Mouse (Mus musculus): ENCODE measurements around the gene Dmrt1. TPM values are rescaled to one million over a fixed set of nuclear protein-coding genes. Genes with fewer than 3 reads are reported as not detected.

The Dmrt1 gene
- total and polyA plus RNA-seq, 3 experiments, result 0.30 to 0.50 TPM; not detected in 1

DNA sequence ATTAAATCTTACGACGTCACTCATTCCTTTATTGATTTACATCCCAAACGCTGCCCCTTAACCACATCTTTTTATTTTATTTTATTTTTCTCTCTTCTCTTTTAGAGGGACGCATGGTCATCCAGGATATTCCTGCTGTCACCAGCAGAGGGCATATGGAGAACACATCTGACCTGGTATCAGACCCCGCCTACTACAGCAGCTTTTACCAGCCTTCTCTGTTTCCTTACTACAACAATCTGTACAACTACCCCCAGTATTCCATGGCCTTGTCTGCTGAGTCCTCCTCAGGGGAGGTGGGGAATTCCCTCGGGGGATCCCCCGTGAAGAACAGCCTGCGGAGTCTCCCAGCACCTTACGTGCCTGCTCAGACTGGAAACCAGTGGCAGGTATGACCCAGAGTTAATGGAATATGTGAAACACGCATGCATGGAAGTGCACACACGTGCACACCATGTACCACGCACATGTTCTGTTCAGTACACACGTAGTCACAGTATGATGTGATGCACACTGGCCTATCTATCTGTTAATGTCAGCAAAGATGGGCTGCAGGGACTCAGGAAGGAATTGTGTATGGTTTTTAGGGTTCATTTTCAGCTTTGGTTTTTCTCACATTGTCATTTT is 40.4 kb downstream of the Dmrt1 start (continued):
- TF ChIP-seq POLR2AphosphoS2 (IDR thresholded peaks at IDR 0.05; ENCODE audit: low read depth, low read length), result no peak
- no peak for TF ChIP-seq MAX (IDR thresholded peaks at IDR 0.05; ENCODE audit: low read length)
- no peak for TF ChIP-seq TCF12 (IDR thresholded peaks at IDR 0.05; ENCODE audit: low read depth, low read length)
- TF ChIP-seq RCOR1 (conservative IDR thresholded peaks at IDR 0.05; ENCODE audit: low read depth, low read length), result no peak
- no peak for TF ChIP-seq POLR2A (IDR thresholded peaks at IDR 0.05; ENCODE audit: low read depth, low read length)
- no peak for TF ChIP-seq MEF2A (IDR thresholded peaks at IDR 0.05; ENCODE audit: borderline replicate concordance, low read depth, low read length)
- no peak for TF ChIP-seq PAX5 (IDR thresholded peaks at IDR 0.05; ENCODE audit: low read length)
- TF ChIP-seq IRF4 (IDR thresholded peaks at IDR 0.05; ENCODE audit: low read depth, low read length), result peak; percentile 12; the same call in 1 of the 2 replicates
- TF ChIP-seq USF1 (IDR thresholded peaks at IDR 0.05; ENCODE audit: low read depth, low read length), result no peak
- TF ChIP-seq CHD1 (IDR thresholded peaks at IDR 0.05; ENCODE audit: low read depth, low read length), result no peak

DNA sequence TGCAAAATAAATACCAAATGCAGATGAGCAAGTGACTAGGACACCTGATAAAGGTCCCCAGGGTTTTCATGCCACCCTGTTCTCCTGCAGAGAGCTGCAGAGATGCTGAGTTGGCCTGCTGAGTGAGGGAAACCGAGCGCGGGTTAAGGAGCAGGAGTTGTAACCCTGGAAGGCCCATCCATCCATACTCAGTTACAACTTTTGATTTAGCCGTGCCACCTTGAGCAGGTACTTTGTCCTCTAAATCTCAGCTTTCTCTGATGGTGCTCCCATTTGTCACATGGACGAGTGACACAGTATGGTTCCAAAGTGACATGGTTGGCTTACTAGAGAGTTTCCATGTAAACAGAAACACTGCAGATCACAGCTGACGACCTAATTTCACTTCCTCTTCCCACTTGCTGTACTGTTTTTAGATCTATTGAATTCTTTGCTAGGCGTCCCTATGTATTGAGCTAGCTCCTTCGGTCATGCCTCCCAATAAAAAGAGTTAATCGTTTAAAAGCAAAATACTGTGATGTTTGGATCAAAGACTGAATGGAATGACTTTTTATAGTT is 41.7 kb downstream of the Dmrt1 start:
- Histone ChIP-seq H3K4me1 (ENCODE audit: control insufficient read depth in 1 of 2, insufficient read depth in 2 of 2) (peaks cover 9 to 67% of the 10 kb centered on the region in 2 experiments; a peak in 3 of 4 replicates), H3K27me3 (replicated peaks) (no peaks in the 10 kb centered on the region), H3K27ac (ENCODE audit: insufficient read depth, low read depth) (no peak overlapping the region), H3K79me2 (replicated peaks; ENCODE audit: control insufficient read depth, extremely low read depth, insufficient read depth, poor library complexity, severe bottlenecking) (no peaks in the 10 kb centered on the region), H3K9me3 (replicated peaks; ENCODE audit: low read length) (peaks cover 8% of the 10 kb centered on the region), H3K9ac (ENCODE audit: insufficient read depth, low read depth) (no peak overlapping the region), H3K36me3 (replicated peaks in 1 of 2; ENCODE audit: control insufficient read depth in 1 of 2, insufficient read depth in 1 of 2, low read length in 1 of 2) (no peaks in the 10 kb centered on the region), H3K4me3 (replicated peaks in 1 of 3; ENCODE audit: low read depth in 2 of 3, low read length in 2 of 3, poor library complexity in 1 of 3) (no peak overlapping the region), H3K4me2 (ENCODE audit: insufficient read depth, low read depth, poor library complexity, severe bottlenecking) (peak overlapping the region; percentile 29; the same call in 1 of the 2 replicates)
- peak; percentile 71 for DNase-seq (ENCODE audit: extremely low read depth)
- in situ Hi-C loops (cut with MboI; ENCODE audit: low pct_ligation_motif_present, low pct_unique_long_range_greater_than_20kb, low sequenced_read_pairs) (loop anchor here (5.0 kb wide), 1 partner anchor 90 kb away; no protein-coding TSS in a partner anchor), dilution Hi-C loops (cut with MboI; ENCODE audit: extremely low pct_ligation_motif_present, extremely low pct_unique_long_range_greater_than_20kb, low sequenced_read_pairs) (no loop called here)
- TF ChIP-seq RCOR1 (conservative IDR thresholded peaks at IDR 0.05; ENCODE audit: low read depth, low read length) (0 out of 2 replicates have a peak, but pooled peaks have one; percentile 40), ZKSCAN1 (IDR thresholded peaks at IDR 0.05; ENCODE audit: borderline replicate concordance, low read depth, low read length) (no peak), ETS1 (conservative IDR thresholded peaks at IDR 0.05; ENCODE audit: low read depth, low read length) (peak; percentile 94), PAX5 (IDR thresholded peaks at IDR 0.05; ENCODE audit: low read length) (no peak), ZC3H11A (IDR thresholded peaks at IDR 0.05; ENCODE audit: low read depth, low read length) (no peak), MAX (IDR thresholded peaks at IDR 0.05; ENCODE audit: low read length) (peak; percentile 62), SMC3 (IDR thresholded peaks at IDR 0.05; ENCODE audit: low read depth, low read length) (no peak), CTCF (conservative IDR thresholded peaks at IDR 0.05 in 1 of 2, IDR thresholded peaks at IDR 0.05 in 1 of 2; ENCODE audit: low read depth in 2 of 2, low read length in 2 of 2) (no peak), RAD21 (IDR thresholded peaks at IDR 0.05; ENCODE audit: low read depth, low read length) (no peak), TBP (conservative IDR thresholded peaks at IDR 0.05; ENCODE audit: low read depth, low read length) (no peak), ELF1 (IDR thresholded peaks at IDR 0.05; ENCODE audit: low read depth, low read length) (peak; percentile 27; the same call in 1 of the 2 replicates), GABPA (IDR thresholded peaks at IDR 0.05; ENCODE audit: insufficient replicate concordance, low read depth, low read length) (no peak), IRF4 (IDR thresholded peaks at IDR 0.05; ENCODE audit: low read depth, low read length) (peak; percentile 93), MEF2A (IDR thresholded peaks at IDR 0.05; ENCODE audit: borderline replicate concordance, low read depth, low read length) (peak; percentile 84; the same call in 1 of the 2 replicates), CHD1 (IDR thresholded peaks at IDR 0.05; ENCODE audit: low read depth, low read length) (no peak), BHLHE40 (IDR thresholded peaks at IDR 0.05; ENCODE audit: low read depth, low read length) (peak; percentile 78), POLR2AphosphoS2 (IDR thresholded peaks at IDR 0.05; ENCODE audit: low read depth, low read length) (no peak), MXI1 (IDR thresholded peaks at IDR 0.05; ENCODE audit: low read depth, low read length) (peak; percentile 64; the same call in 1 of the 2 replicates), MAZ (IDR thresholded peaks at IDR 0.05; ENCODE audit: low read depth, low read length) (no peak), NELFE (IDR thresholded peaks at IDR 0.05; ENCODE audit: low read depth, low read length) (no peak), JUND (conservative IDR thresholded peaks at IDR 0.05; ENCODE audit: low read depth, low read length) (0 out of 2 replicates have a peak, but pooled peaks have one; percentile 31), KAT2A (IDR thresholded peaks at IDR 0.05; ENCODE audit: insufficient replicate concordance, low read length) (no peak), USF1 (IDR thresholded peaks at IDR 0.05; ENCODE audit: low read depth, low read length) (no peak), NRF1 (IDR thresholded peaks at IDR 0.05; ENCODE audit: low read depth, low read length) (no peak), POLR2A (IDR thresholded peaks at IDR 0.05; ENCODE audit: low read depth, low read length) (no peak), USF2 (conservative IDR thresholded peaks at IDR 0.05; ENCODE audit: low read depth, low read length) (no peak), EP300 (IDR thresholded peaks at IDR 0.05; ENCODE audit: low read length) (peak; percentile 92), JUN (IDR thresholded peaks at IDR 0.05; ENCODE audit: insufficient read depth, low read depth, low read length) (no peak), E2F4 (IDR thresholded peaks at IDR 0.05; ENCODE audit: insufficient replicate concordance, low read depth, low read length) (no peak), ZMIZ1 (IDR thresholded peaks at IDR 0.05; ENCODE audit: low read depth, low read length) (no peak), MYC (IDR thresholded peaks at IDR 0.05; ENCODE audit: low read depth, low read length) (peak; percentile 57; the same call in 1 of the 2 replicates), TCF12 (IDR thresholded peaks at IDR 0.05; ENCODE audit: low read depth, low read length) (peak; percentile 52; the same call in 1 of the 2 replicates), HCFC1 (IDR thresholded peaks at IDR 0.05; ENCODE audit: low read depth, low read length) (no peak)
